Mouse (Mus musculus) stomach, postnatal 0 days (tissue): ENCODE measurements around the gene Kcnj6.

ENCODE experiments used
- CTCF ChIP-seq: IDR thresholded peaks from 2 replicates; pipeline ENCODE4 v1.5.1; 2016; ENCODE audit warnings: antibody characterized with exemption, low read depth, mild to moderate bottlenecking, moderate library complexity
- EP300 ChIP-seq: optimal IDR thresholded peaks from 2 replicates; pipeline ENCODE3; 2016; ENCODE audit warnings: antibody characterized with exemption

GRCm38 (mm10) chr16:94798241-94798640 is 199.3 kb downstream of the Kcnj6 start:
- TF ChIP-seq EP300 (no peak), CTCF (no peak)
